ENCODE assay signal across 8 mouse cellular contexts in the genomic region with DNA sequence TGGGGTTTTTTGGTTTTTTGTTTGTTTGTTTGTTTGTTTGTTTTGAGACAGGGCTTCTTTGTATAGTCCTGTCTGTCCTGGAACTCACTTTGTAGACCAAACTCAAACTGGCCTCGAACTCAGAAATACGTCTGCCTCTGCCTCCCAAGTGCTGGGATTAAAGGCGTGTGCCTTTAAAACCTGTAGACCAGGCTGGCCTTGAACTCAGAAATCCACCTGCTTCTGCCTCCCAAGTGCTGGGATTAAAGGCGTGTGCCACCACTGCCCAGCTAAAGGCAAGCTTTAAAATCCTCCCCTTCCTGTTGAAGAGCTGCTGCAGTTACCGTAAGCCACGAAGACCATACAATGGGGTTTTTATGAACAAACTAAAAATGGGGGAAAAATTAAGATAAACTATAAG. TPM values are rescaled to one million over a fixed set of nuclear protein-coding genes. Genes with fewer than 3 reads are reported as not detected.
DNase-seq lines count a peak whose midpoint lies in the region; ATAC-seq and TF ChIP-seq lines count a peak whose summit lies in the region.
"Not testable (repeated sequence)": the region's sequence is repeated elsewhere in the genome, so short reads cannot be mapped to it uniquely, and the experiment has no call there.

Larp4 (plus strand) TSS at position 301 of the 400 bp plus-strand sequence.

- H3K27ac ChIP-seq in cerebellum, adult 2 months (ENCODE audit: insufficient read depth, low read length); heart, embryonic 15.5 days; lung, embryonic 16.5 days (ENCODE audit: low read length); neural tube, embryonic 15.5 days (replicated peaks): not testable (repeated sequence)
- peak within 1 kb of the TSS; percentile 41; the same call in 1 of the 2 replicates for H3K27ac ChIP-seq in intestine, embryonic 16.5 days (ENCODE audit: low read length)

- not testable (repeated sequence) for H3K9ac ChIP-seq in heart, embryonic 15.5 days; intestine, embryonic 16.5 days (ENCODE audit: low read depth, low read length); lung, embryonic 16.5 days (ENCODE audit: low read length); neural tube, embryonic 15.5 days (replicated peaks)

- not testable (repeated sequence) for H3K9me3 ChIP-seq in heart, embryonic 15.5 days (replicated peaks); intestine, embryonic 16.5 days (ENCODE audit: control insufficient read depth, low read length); lung, embryonic 16.5 days (ENCODE audit: control insufficient read depth, low read length); neural tube, embryonic 15.5 days (replicated peaks)

- H3K36me3 ChIP-seq in heart, embryonic 15.5 days; intestine, embryonic 16.5 days (ENCODE audit: control insufficient read depth, insufficient read depth, low read length); lung, embryonic 16.5 days (ENCODE audit: control insufficient read depth, insufficient read depth, low read length); neural tube, embryonic 15.5 days: not testable (repeated sequence)

- not testable (repeated sequence) for TF ChIP-seq CTCF in cerebellum, adult 2 months (IDR thresholded peaks at IDR 0.05; ENCODE audit: borderline replicate concordance, insufficient read depth, low read depth, low read length)

- 90% methylated on average over 6 of the region's 6 CpGs for WGBS in cerebellum, adult 2 months
- 87% methylated on average over 6 of the region's 6 CpGs for WGBS in heart, embryonic 15.5 days
- 90% methylated on average over 6 of the region's 6 CpGs for WGBS in intestine, embryonic 16.5 days
- 83% methylated on average over 6 of the region's 6 CpGs for WGBS in lung, embryonic 16.5 days
- 91% methylated on average over 6 of the region's 6 CpGs for WGBS in neural tube, embryonic 15.5 days

- not testable (repeated sequence) for H3K4me2 ChIP-seq in heart, embryonic 15.5 days; intestine, embryonic 16.5 days (ENCODE audit: low read depth, low read length); lung, embryonic 16.5 days (ENCODE audit: low read depth, low read length); neural tube, embryonic 15.5 days

- H3K4me3 ChIP-seq in cerebellum, adult 2 months (replicated peaks; ENCODE audit: insufficient read depth, low read depth, low read length); heart, embryonic 15.5 days; intestine, embryonic 16.5 days (ENCODE audit: low read length); lung, embryonic 16.5 days (ENCODE audit: low read length); neural tube, embryonic 15.5 days (replicated peaks): not testable (repeated sequence)

- intact Hi-C loops in left cerebral cortex, postnatal 25 days (cut with DNase I): not testable (repeated sequence)

- not testable (repeated sequence) for ATAC-seq in CD4-positive, CD25-positive, alpha-beta regulatory T cell, adult 4 months; heart, embryonic 15.5 days (replicated peaks; ENCODE audit: insufficient number of reproducible peaks, insufficient read depth, low FRiP score, low read depth); intestine, embryonic 16.5 days; lung, embryonic 16.5 days (ENCODE audit: low read depth); neural tube, embryonic 15.5 days (ENCODE audit: low FRiP score)

- TF ChIP-seq POLR2A in cerebellum, adult 2 months (IDR thresholded peaks at IDR 0.05; ENCODE audit: borderline replicate concordance, insufficient read depth, low read length): not testable (repeated sequence)

- not testable (repeated sequence) for DNase-seq in cerebellum, adult 2 months; frontal cortex, adult 2 months (ENCODE audit: extremely low spot score in 1 of 2, low spot score in 1 of 2); left cerebral cortex, postnatal 25 days (ENCODE audit: low spot score in 2 of 2)

- H3K4me1 ChIP-seq in cerebellum, adult 2 months (ENCODE audit: control insufficient read depth, insufficient read depth, low read length); heart, embryonic 15.5 days (replicated peaks); intestine, embryonic 16.5 days (ENCODE audit: control insufficient read depth, insufficient read depth, low read length); lung, embryonic 16.5 days (replicated peaks; ENCODE audit: control insufficient read depth, insufficient read depth, low read length): not testable (repeated sequence)
- peaks cover 11% of the 10 kb centered on the region for H3K4me1 ChIP-seq in neural tube, embryonic 15.5 days

- not testable (repeated sequence) for H3K27me3 ChIP-seq in cerebellum, adult 2 months (ENCODE audit: control insufficient read depth, insufficient read depth, low read length); heart, embryonic 15.5 days; intestine, embryonic 16.5 days (replicated peaks; ENCODE audit: control insufficient read depth, insufficient read depth, low read length); lung, embryonic 16.5 days (ENCODE audit: control insufficient read depth, insufficient read depth, low read depth, low read length); neural tube, embryonic 15.5 days (replicated peaks)

RNA-seq across cellular contexts. Expression of gene Larp4, which starts in this region (rescaled TPM):
- 10 to 100 TPM; 37.0 to 47.8 TPM for polyA plus RNA-seq in CD4-positive, CD25-positive, alpha-beta regulatory T cell, adult 4 months (2017; shearing (Covaris generic))
- 26.9 and 35.4 TPM in 2 replicates for polyA plus RNA-seq in cerebellum, adult 2 months (2012; rRNA removed)
- polyA plus RNA-seq in frontal cortex, adult 2 months (2012; rRNA removed): 21.6 and 23.3 TPM in 2 replicates
- polyA plus RNA-seq in heart, embryonic 15.5 days (2015; fragmentation: Nextera tagmentation; extraction: Ambion mirVana): 25.4 and 26.8 TPM in 2 replicates
- polyA plus RNA-seq in intestine, embryonic 16.5 days (2015; fragmentation: Nextera tagmentation; extraction: Ambion mirVana): 42.8 and 43.8 TPM in 2 replicates
- 10 to 100 TPM; 47.0 to 47.3 TPM for total RNA-seq in left cerebral cortex, postnatal 25 days (2021)
- 30.8 and 34.6 TPM in 2 replicates for polyA plus RNA-seq in lung, embryonic 16.5 days (2015; fragmentation: Nextera tagmentation; extraction: Ambion mirVana)
- polyA plus RNA-seq in neural tube, embryonic 15.5 days (2015; fragmentation: Nextera tagmentation; extraction: Ambion mirVana): 19.4 and 23.0 TPM in 2 replicates
